Mouse (Mus musculus): ENCODE data around the gene Mctp2.

- TF ChIP-seq EP300 (IDR thresholded peaks at IDR 0.05; ENCODE audit: low read depth) (no peak), CTCF (IDR thresholded peaks at IDR 0.05; ENCODE audit: low read depth) (no peak)
Measured at GRCm38 (mm10) chr7:72313908-72314307, 7.5 kb upstream of the Mctp2 start.

Data from heart, postnatal 0 days (tissue).